Mouse (Mus musculus): ENCODE data around the gene 1700086D15Rik. TPM values are rescaled to one million over a fixed set of nuclear protein-coding genes. Genes with fewer than 3 reads are reported as not detected.

The 1700086D15Rik gene
- polyA plus RNA-seq, 1 experiment from 2014 or later = 0.22 TPM

GRCm38 (mm10) chr11:65197280-65197679 lies 37.6 kb upstream of the 1700086D15Rik start:
- Histone ChIP-seq H3K9me3 (ENCODE audit: low read depth, low read length) (no peaks in the 10 kb centered on the region), H3K4me1 (ENCODE audit: insufficient read depth) (peaks cover 5% of the 10 kb centered on the region; the same call in 1 of the 2 replicates), H3K27me3 (ENCODE audit: insufficient read depth, low read length) (no peaks in the 10 kb centered on the region), H3K4me3 (ENCODE audit: low read depth, low read length) (no peak overlapping the region), H3K4me2 (no peak overlapping the region), H3K27ac (ENCODE audit: low read depth) (no peak overlapping the region), H3K9ac (no peak overlapping the region), H3K36me3 (ENCODE audit: insufficient read depth) (0 out of 2 replicates have a peak, but pooled peaks cover 3% of the 10 kb centered on the region)
- peak; percentile 93 for TF ChIP-seq CTCF (IDR thresholded peaks at IDR 0.05; ENCODE audit: low read depth)
- WGBS = under 1% methylated on average over 3 of the region's 3 CpGs
- ATAC-seq (ENCODE audit: insufficient read depth) = peak; percentile 64; the same call in 1 of the 2 replicates
- DNase-seq = peak; percentile 90

GRCm38 (mm10) chr11:65186974-65187373 lies 27.3 kb upstream of the 1700086D15Rik start:
- Histone ChIP-seq H3K27me3 (ENCODE audit: insufficient read depth, low read length) (no peaks in the 10 kb centered on the region), H3K9ac (no peak overlapping the region), H3K4me2 (no peak overlapping the region), H3K9me3 (ENCODE audit: low read depth, low read length) (no peaks in the 10 kb centered on the region), H3K36me3 (ENCODE audit: insufficient read depth) (no peaks in the 10 kb centered on the region), H3K27ac (ENCODE audit: low read depth) (no peak overlapping the region), H3K4me1 (ENCODE audit: insufficient read depth) (no peaks in the 10 kb centered on the region), H3K4me3 (ENCODE audit: low read depth, low read length) (no peak overlapping the region)
- ATAC-seq (ENCODE audit: insufficient read depth) (no peak), DNase-seq (no peak)
- no peak for TF ChIP-seq CTCF (IDR thresholded peaks at IDR 0.05; ENCODE audit: low read depth)
- 56% methylated on average over 12 of the region's 12 CpGs for WGBS

GRCm38 (mm10) chr11:65185114-65185513 lies 25.4 kb upstream of the 1700086D15Rik start:
- no peaks in the 10 kb centered on the region for H3K9me3 ChIP-seq (ENCODE audit: low read depth, low read length)
- H3K27me3 ChIP-seq (ENCODE audit: insufficient read depth, low read length) = no peaks in the 10 kb centered on the region
- ATAC-seq (ENCODE audit: insufficient read depth) (no peak), DNase-seq (no peak)
- H3K4me3 ChIP-seq (ENCODE audit: low read depth, low read length) = no peak overlapping the region
- H3K36me3 ChIP-seq (ENCODE audit: insufficient read depth) = 0 out of 2 replicates have a peak, but pooled peaks cover 3% of the 10 kb centered on the region
- TF ChIP-seq CTCF (IDR thresholded peaks at IDR 0.05; ENCODE audit: low read depth) = no peak
- WGBS = 93% methylated on average over 1 of the region's 1 CpGs
- no peak overlapping the region for H3K9ac ChIP-seq
- H3K27ac ChIP-seq (ENCODE audit: low read depth) = no peak overlapping the region
- H3K4me2 ChIP-seq = no peak overlapping the region
- no peaks in the 10 kb centered on the region for H3K4me1 ChIP-seq (ENCODE audit: insufficient read depth)

GRCm38 (mm10) chr11:65170121-65170750 lies 10.5 kb upstream of the 1700086D15Rik start:
- Histone ChIP-seq H3K36me3 (ENCODE audit: insufficient read depth) (no peaks in the 10 kb centered on the region), H3K9me3 (ENCODE audit: low read depth, low read length) (no peaks in the 10 kb centered on the region), H3K9ac (no peak overlapping the region), H3K4me2 (no peak overlapping the region), H3K27ac (ENCODE audit: low read depth) (no peak overlapping the region), H3K4me3 (ENCODE audit: low read depth, low read length) (no peak overlapping the region), H3K27me3 (ENCODE audit: insufficient read depth, low read length) (no peaks in the 10 kb centered on the region), H3K4me1 (ENCODE audit: insufficient read depth) (no peaks in the 10 kb centered on the region)
- no peak for TF ChIP-seq CTCF (IDR thresholded peaks at IDR 0.05; ENCODE audit: low read depth)
- WGBS = 84% methylated on average over 4 of the region's 4 CpGs
- DNase-seq (peak; percentile 31), ATAC-seq (ENCODE audit: insufficient read depth) (no peak)

GRCm38 (mm10) chr11:65162767-65163120 lies 3.1 kb upstream of the 1700086D15Rik start, which contains the start of gene Arhgap44:
Gene Arhgap44 (minus strand): TSS chr11:65162961.
- H3K9me3 ChIP-seq (ENCODE audit: low read depth, low read length) = no peaks in the 10 kb centered on the region; the same call in 1 of the 2 replicates
- H3K27ac ChIP-seq (ENCODE audit: low read depth) = peak within 1 kb of the TSS; percentile 54; the same call in 1 of the 2 replicates
- H3K4me3 ChIP-seq (ENCODE audit: low read depth, low read length) = peak within 1 kb of the TSS; percentile 85
- TF ChIP-seq CTCF (IDR thresholded peaks at IDR 0.05; ENCODE audit: low read depth) = no peak
- peak within 1 kb of the TSS; percentile 74 for H3K9ac ChIP-seq
- ATAC-seq (ENCODE audit: insufficient read depth) (peak; percentile 94), DNase-seq (peak; percentile 80)
- 0 out of 2 replicates have a peak, but pooled peaks cover 5% of the 10 kb centered on the region for H3K27me3 ChIP-seq (ENCODE audit: insufficient read depth, low read length)
- H3K4me2 ChIP-seq = peak within 1 kb of the TSS; percentile 97
- WGBS = under 1% methylated on average over 24 of the region's 27 CpGs
- no peaks in the 10 kb centered on the region for H3K36me3 ChIP-seq (ENCODE audit: insufficient read depth)
- no peaks in the 10 kb centered on the region for H3K4me1 ChIP-seq (ENCODE audit: insufficient read depth)

GRCm38 (mm10) chr11:65161881-65162766 lies 2.4 kb upstream of the 1700086D15Rik start:
- ATAC-seq (ENCODE audit: insufficient read depth) (peak; percentile 81), DNase-seq (no peak)
- H3K4me2 ChIP-seq = peak overlapping the region; percentile 97
- 0 out of 2 replicates have a peak, but pooled peaks cover 5% of the 10 kb centered on the region for H3K27me3 ChIP-seq (ENCODE audit: insufficient read depth, low read length)
- H3K27ac ChIP-seq (ENCODE audit: low read depth) = peak overlapping the region; percentile 54; the same call in 1 of the 2 replicates
- H3K9ac ChIP-seq = peak overlapping the region; percentile 74
- H3K4me3 ChIP-seq (ENCODE audit: low read depth, low read length) = peak overlapping the region; percentile 85
- H3K4me1 ChIP-seq (ENCODE audit: insufficient read depth) = no peaks in the 10 kb centered on the region
- 2% methylated on average over 47 of the region's 49 CpGs for WGBS
- H3K36me3 ChIP-seq (ENCODE audit: insufficient read depth) = no peaks in the 10 kb centered on the region
- no peaks in the 10 kb centered on the region; the same call in 1 of the 2 replicates for H3K9me3 ChIP-seq (ENCODE audit: low read depth, low read length)
- no peak for TF ChIP-seq CTCF (IDR thresholded peaks at IDR 0.05; ENCODE audit: low read depth)

Data from lung, embryonic 14.5 days (tissue).